Mouse (Mus musculus): ENCODE data around the gene Vegfa.

GRCm38 (mm10) chr17:46044953-46045352 is 12.8 kb upstream of the Vegfa start:
- TF ChIP-seq TAL1 (IDR thresholded peaks at IDR 0.05; ENCODE audit: low read length): no peak
- TF ChIP-seq GATA1 (IDR thresholded peaks at IDR 0.05; ENCODE audit: low read length): no peak

Data from erythroblast, embryonic 14.5 days (primary cell).